Mouse (Mus musculus) ES-E14 (cell line): ENCODE measurements around the gene Gm21974.

Experiments
- HCFC1 ChIP-seq: IDR thresholded peaks from 2 replicates; pipeline ENCODE4 v1.6.1; 2012; ENCODE audit warnings: low read length, inconsistent platforms, borderline replicate concordance; ENCODE audit not compliant: insufficient read depth
- MAFK ChIP-seq: IDR thresholded peaks from 2 replicates; pipeline ENCODE4 v1.6.1; 2014; ENCODE audit warnings: mild to moderate bottlenecking, low read depth, low read length, inconsistent platforms; ENCODE audit not compliant: insufficient read depth
- ZC3H11A ChIP-seq: IDR thresholded peaks from 2 replicates; pipeline ENCODE4 v1.6.1; 2012; ENCODE audit warnings: low read depth, mild to moderate bottlenecking, inconsistent platforms, low read length, borderline replicate concordance
- ZNF384 ChIP-seq: IDR thresholded peaks from 2 replicates; pipeline ENCODE4 v1.6.1; 2012; ENCODE audit warnings: low read depth, low read length, inconsistent platforms

DNA sequence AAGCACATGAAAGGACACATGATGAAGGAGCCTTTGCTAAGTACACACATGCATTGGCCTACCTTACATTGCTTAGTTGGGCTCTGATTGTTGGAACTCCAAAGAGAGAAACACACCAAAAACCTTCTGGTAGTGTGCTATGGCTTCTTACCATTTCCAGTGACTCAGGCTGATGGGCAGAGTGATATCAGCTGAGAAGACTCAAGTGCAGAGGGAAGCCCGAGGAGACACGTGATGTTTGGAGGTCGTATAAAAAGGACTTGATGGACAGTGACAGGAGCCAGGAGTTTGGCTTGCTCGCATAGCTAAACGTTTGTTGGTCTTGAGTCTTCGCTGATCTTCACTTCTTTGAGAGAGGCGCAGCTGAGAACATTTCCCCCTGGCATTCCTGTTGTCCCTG lies 2.3 kb upstream of the Gm21974 start:
- TF ChIP-seq ZNF384: no peak
- TF ChIP-seq MAFK: no peak
- no peak for TF ChIP-seq HCFC1
- TF ChIP-seq ZC3H11A: no peak
